Mouse (Mus musculus): ENCODE measurements around the gene Mapre3. TPM values are rescaled to one million over a fixed set of nuclear protein-coding genes. Genes with fewer than 3 reads are reported as not detected.

Gene Mapre3
- polyA plus RNA-seq, 1 experiment from 2014 or later: 83.2 TPM

- in situ Hi-C loops (cut with MboI; ENCODE audit: low pct_unique_long_range_greater_than_20kb): no loop called here
- POLR2A ChIA-PET: interaction anchor here (1.1 kb wide), 1 partner anchor 9 kb away, joined by 3 read pairs; no protein-coding TSS in a partner anchor
- DNase-seq (ENCODE audit: low read depth, low spot score) (no peak), ATAC-seq (no peak)
- no peak for TF ChIP-seq CTCF (IDR thresholded peaks at IDR 0.05)
- no peaks in the 10 kb centered on the region for H3K27me3 ChIP-seq
- CTCF ChIA-PET: interaction anchor here (4.0 kb wide), 1 partner anchor 50 kb away, joined by 15 read pairs; no protein-coding TSS in a partner anchor
These were observed 41.2 kb downstream of the Mapre3 start for GRCm38 (mm10) chr5:30855674-30856073.

GRCm38 (mm10) chr5:30856124-30856523, 41.7 kb downstream of the Mapre3 start:
- H3K27me3 ChIP-seq: no peaks in the 10 kb centered on the region
- ChIA-PET CTCF (interaction anchor here (4.0 kb wide), 1 partner anchor 50 kb away, joined by 15 read pairs; no protein-coding TSS in a partner anchor), POLR2A (interaction anchor here (1.1 kb wide), 1 partner anchor 8 kb away, joined by 3 read pairs; no protein-coding TSS in a partner anchor)
- no peak for DNase-seq (ENCODE audit: low read depth, low spot score)
- ATAC-seq: no peak
- no peak for TF ChIP-seq CTCF (IDR thresholded peaks at IDR 0.05)
- in situ Hi-C loops (cut with MboI; ENCODE audit: low pct_unique_long_range_greater_than_20kb): no loop called here

- no peak for TF ChIP-seq CTCF (IDR thresholded peaks at IDR 0.05)
- ChIA-PET CTCF (no interaction called here), POLR2A (interaction anchor here (1.6 kb wide), 1 partner anchor 8 kb away, joined by 3 read pairs; no protein-coding TSS in a partner anchor)
- ATAC-seq (peak; percentile 23), DNase-seq (ENCODE audit: low read depth, low spot score) (no peak)
- in situ Hi-C loops (cut with MboI; ENCODE audit: low pct_unique_long_range_greater_than_20kb): loop anchor here (10.0 kb wide), 1 partner anchor 49 kb away; the partner anchor contains the start of gene Mapre3
- no peaks in the 10 kb centered on the region for H3K27me3 ChIP-seq
These were observed 49.4 kb downstream of the Mapre3 start for GRCm38 (mm10) chr5:30863852-30864251.

- no peak for ATAC-seq
- no peak for DNase-seq (ENCODE audit: low read depth, low spot score)
- in situ Hi-C loops (cut with MboI; ENCODE audit: low pct_unique_long_range_greater_than_20kb): loop anchor here (10.0 kb wide), 1 partner anchor 50 kb away; the partner anchor contains the start of gene Mapre3
- no peak for TF ChIP-seq CTCF (IDR thresholded peaks at IDR 0.05)
- ChIA-PET POLR2A (interaction anchor here (1.6 kb wide), 1 partner anchor 8 kb away, joined by 3 read pairs; no protein-coding TSS in a partner anchor), CTCF (no interaction called here)
- H3K27me3 ChIP-seq: no peaks in the 10 kb centered on the region
These were observed 49.9 kb downstream of the Mapre3 start for GRCm38 (mm10) chr5:30864322-30864721.

- no peaks in the 10 kb centered on the region for H3K27me3 ChIP-seq
- in situ Hi-C loops (cut with MboI; ENCODE audit: low pct_unique_long_range_greater_than_20kb): loop anchor here (10.0 kb wide), 1 partner anchor 52 kb away; the partner anchor contains the start of gene Mapre3
- no peak for TF ChIP-seq CTCF (IDR thresholded peaks at IDR 0.05)
- CTCF ChIA-PET: no interaction called here
- DNase-seq (ENCODE audit: low read depth, low spot score): no peak
- no peak for ATAC-seq
- POLR2A ChIA-PET: no interaction called here
These were observed 52.4 kb downstream of the Mapre3 start for GRCm38 (mm10) chr5:30866871-30867270.

GRCm38 (mm10) chr5:30867712-30868111, 53.3 kb downstream of the Mapre3 start, which contains the start of gene Tmem214:
Gene Tmem214, plus strand, starts transcription at chr5:30868012.
- no peak for TF ChIP-seq CTCF (IDR thresholded peaks at IDR 0.05)
- POLR2A ChIA-PET: interaction anchor here (2.6 kb wide), 1 partner anchor 13 kb away, joined by 6 read pairs; no protein-coding TSS in a partner anchor
- CTCF ChIA-PET: no interaction called here
- no peaks in the 10 kb centered on the region for H3K27me3 ChIP-seq
- in situ Hi-C loops (cut with MboI; ENCODE audit: low pct_unique_long_range_greater_than_20kb): loop anchor here (10.0 kb wide), 1 partner anchor 53 kb away; the partner anchor contains the start of gene Mapre3
- no peak for ATAC-seq
- no peak for DNase-seq (ENCODE audit: low read depth, low spot score)

GRCm38 (mm10) chr5:30868981-30869380, 54.5 kb downstream of the Mapre3 start:
- no peak for ATAC-seq
- H3K27me3 ChIP-seq: no peaks in the 10 kb centered on the region
- no peak for DNase-seq (ENCODE audit: low read depth, low spot score)
- POLR2A ChIA-PET: interaction anchor here (1.1 to 2.6 kb wide), 3 partner anchors 10 to 17 kb away, joined by 3 to 6 read pairs (median 3); no protein-coding TSS in a partner anchor
- in situ Hi-C loops (cut with MboI; ENCODE audit: low pct_unique_long_range_greater_than_20kb): loop anchor here (10.0 kb wide), 1 partner anchor 54 kb away; the partner anchor contains the start of gene Mapre3
- no peak for TF ChIP-seq CTCF (IDR thresholded peaks at IDR 0.05)
- CTCF ChIA-PET: interaction anchor here (1.2 to 1.4 kb wide), 4 partner anchors 11 to 47 kb away, joined by 3 to 4 read pairs (median 3); no protein-coding TSS in a partner anchor

GRCm38 (mm10) chr5:30869405-30870130, 55.1 kb downstream of the Mapre3 start:
- H3K27me3 ChIP-seq: no peaks in the 10 kb centered on the region
- ChIA-PET POLR2A (interaction anchor here (0.8 to 2.6 kb wide), 5 partner anchors 10 to 20 kb away, joined by 3 to 6 read pairs (median 3); no protein-coding TSS in a partner anchor), CTCF (interaction anchor here (1.2 to 1.4 kb wide), 4 partner anchors 10 to 46 kb away, joined by 3 to 4 read pairs (median 3); no protein-coding TSS in a partner anchor)
- peak; percentile 82 for ATAC-seq
- no peak for TF ChIP-seq CTCF (IDR thresholded peaks at IDR 0.05)
- no peak for DNase-seq (ENCODE audit: low read depth, low spot score)
- in situ Hi-C loops (cut with MboI; ENCODE audit: low pct_unique_long_range_greater_than_20kb): loop anchor here (10.0 kb wide), 1 partner anchor 55 kb away; the partner anchor contains the start of gene Mapre3

- ATAC-seq: no peak
- no peaks in the 10 kb centered on the region for H3K27me3 ChIP-seq
- ChIA-PET CTCF (interaction anchor here (1.2 to 1.4 kb wide), 2 partner anchors 10 to 30 kb away, joined by 3 to 4 read pairs; no protein-coding TSS in a partner anchor), POLR2A (interaction anchor here (0.8 to 2.6 kb wide), 5 partner anchors 10 to 19 kb away, joined by 3 to 6 read pairs (median 3); no protein-coding TSS in a partner anchor)
- in situ Hi-C loops (cut with MboI; ENCODE audit: low pct_unique_long_range_greater_than_20kb): no loop called here
- DNase-seq (ENCODE audit: low read depth, low spot score): no peak
- TF ChIP-seq CTCF (IDR thresholded peaks at IDR 0.05): no peak
These were observed 55.6 kb downstream of the Mapre3 start for GRCm38 (mm10) chr5:30870131-30870406.

GRCm38 (mm10) chr5:30872574-30872973, 58.1 kb downstream of the Mapre3 start:
- in situ Hi-C loops (cut with MboI; ENCODE audit: low pct_unique_long_range_greater_than_20kb): no loop called here

More at GRCm38 (mm10) chr5:30872574-30872973, 58.1 kb downstream of the Mapre3 start:
- no peak for TF ChIP-seq CTCF (IDR thresholded peaks at IDR 0.05)
- CTCF ChIA-PET: interaction anchor here (0.9 to 1.5 kb wide), 2 partner anchors 17 to 18 kb away, joined by 3 read pairs; no protein-coding TSS in a partner anchor
- no peaks in the 10 kb centered on the region for H3K27me3 ChIP-seq
- ATAC-seq: no peak
- POLR2A ChIA-PET: no interaction called here
- DNase-seq (ENCODE audit: low read depth, low spot score): no peak

All from Patski (cell line).